Mouse (Mus musculus) megakaryocyte, embryonic 14.5 days (primary cell): ENCODE measurements around the gene Lsp1.

Experiments
- FLI1 ChIP-seq: IDR thresholded peaks from 2 replicates; pipeline ENCODE4 v1.6.1; 2012; ENCODE audit warnings: low read length, inconsistent platforms, mixed read lengths
- GATA1 ChIP-seq: IDR thresholded peaks from 3 replicates; pipeline ENCODE4 v1.6.1; 2012; ENCODE audit warnings: mixed read lengths, low read length, inconsistent platforms, borderline replicate concordance

DNA sequence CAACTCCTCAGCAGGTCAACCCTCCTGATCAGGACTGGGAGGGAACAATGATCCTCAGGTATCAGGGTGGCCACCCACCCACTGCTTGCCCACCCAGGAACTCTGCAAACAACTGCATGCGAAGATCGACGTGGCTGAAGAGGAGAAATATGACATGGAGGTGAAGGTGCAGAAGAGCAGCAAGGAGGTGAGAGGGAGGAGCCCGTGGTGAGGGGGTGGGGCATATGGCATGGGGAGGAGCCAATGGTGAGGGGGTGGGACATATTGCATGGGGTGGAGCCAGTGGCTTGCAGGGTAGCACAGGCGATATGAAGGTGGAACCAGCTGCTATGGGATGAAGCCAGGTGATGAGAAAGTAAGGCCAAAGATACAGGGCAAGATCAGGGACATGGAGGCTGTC is 17.1 kb upstream of the Lsp1 start:
- no peak for TF ChIP-seq GATA1
- TF ChIP-seq FLI1 = no peak
